ENCODE assay signal across 10 mouse cellular contexts in the genomic region with DNA sequence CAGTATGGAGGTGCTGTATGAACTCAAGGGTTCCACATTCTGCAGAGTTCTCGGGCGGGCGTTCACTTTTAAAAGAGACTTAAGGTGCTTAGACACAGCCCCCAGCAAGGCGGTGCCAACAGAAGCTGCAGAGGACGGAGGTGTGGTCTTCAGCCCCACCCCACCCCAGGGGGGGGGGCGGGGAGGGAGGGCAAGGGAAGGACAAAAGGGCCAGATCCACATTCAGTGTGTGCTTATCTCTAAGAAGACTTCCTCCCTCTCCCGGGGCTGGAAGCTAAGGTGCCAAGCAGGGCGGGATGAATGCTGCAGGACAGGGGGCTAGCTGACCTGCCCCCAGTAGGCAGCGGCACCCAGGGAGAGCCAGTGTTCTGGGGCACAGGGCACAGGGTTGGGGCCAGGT. TPM values are rescaled to one million over a fixed set of nuclear protein-coding genes. Genes with fewer than 3 reads are reported as not detected.
DNase-seq lines count a peak whose midpoint lies in the region; ATAC-seq and TF ChIP-seq lines count a peak whose summit lies in the region.
"Had no signal": no experiment of that assay in that cellular context is flagged by ENCODE, and none has a peak within 500 bp of the region (broad histone marks: within the 10 kb centered on the region; RNA-seq: fewer than 3 reads in every experiment).

No protein-coding gene starts in this region.

- no peak for DNase-seq in intestine, embryonic 14.5 days (ENCODE audit: low spot score)
- DNase-seq in limb, embryonic 10.5 days (ENCODE audit: low spot score) = no peak
- no peak for DNase-seq in layer of hippocampus, adult 18-20 months (ENCODE audit: low spot score in 2 of 2)
- DNase-seq in cerebellum, postnatal 25 days = no peak
- no peak for DNase-seq in cerebellum, postnatal 36 days

- H3K4me2 ChIP-seq in intestine, embryonic 14.5 days (ENCODE audit: low read length) = no peak overlapping the region
- H3K4me2 ChIP-seq in intestine, postnatal 0 days (replicated peaks; ENCODE audit: low read depth) = no peak overlapping the region
- no peak overlapping the region for H3K4me2 ChIP-seq in stomach, embryonic 14.5 days (replicated peaks; ENCODE audit: low read depth, low read length)
- H3K4me2 ChIP-seq: embryonic facial prominence, embryonic 15.5 days; neural tube, embryonic 12.5 days had no signal

- H3K4me3 ChIP-seq in intestine, embryonic 14.5 days (ENCODE audit: low read depth, low read length) = no peak overlapping the region
- no peak overlapping the region for H3K4me3 ChIP-seq in intestine, postnatal 0 days (ENCODE audit: low read depth, low read length)
- no peak overlapping the region for H3K4me3 ChIP-seq in limb, embryonic 10.5 days
- no peak overlapping the region for H3K4me3 ChIP-seq in stomach, embryonic 14.5 days (ENCODE audit: low read depth, low read length)
- H3K4me3 ChIP-seq: embryonic facial prominence, embryonic 15.5 days; neural tube, embryonic 12.5 days had no signal

- H3K36me3 ChIP-seq in intestine, embryonic 14.5 days (ENCODE audit: control insufficient read depth, insufficient read depth, low read length) = peaks cover 40% of the 10 kb centered on the region
- peaks cover 70% of the 10 kb centered on the region for H3K36me3 ChIP-seq in intestine, postnatal 0 days (ENCODE audit: control insufficient read depth, insufficient read depth)
- peaks cover 29% of the 10 kb centered on the region for H3K36me3 ChIP-seq in limb, embryonic 10.5 days
- peaks cover 24% of the 10 kb centered on the region; the same call in 1 of the 2 replicates for H3K36me3 ChIP-seq in stomach, embryonic 14.5 days (ENCODE audit: control insufficient read depth, insufficient read depth, low read length)

- WGBS in intestine, embryonic 14.5 days = 27% methylated on average over 8 of the region's 9 CpGs
- 35% methylated on average over 8 of the region's 9 CpGs for WGBS in intestine, postnatal 0 days
- 24% methylated on average over 9 of the region's 9 CpGs for WGBS in limb, embryonic 10.5 days
- 24% methylated on average over 8 of the region's 9 CpGs for WGBS in stomach, embryonic 14.5 days

- H3K9me3 ChIP-seq in intestine, embryonic 14.5 days (ENCODE audit: control insufficient read depth, low read length) = no peaks in the 10 kb centered on the region
- no peaks in the 10 kb centered on the region for H3K9me3 ChIP-seq in intestine, postnatal 0 days (ENCODE audit: control insufficient read depth)
- H3K9me3 ChIP-seq in limb, embryonic 10.5 days (replicated peaks) = no peaks in the 10 kb centered on the region
- H3K9me3 ChIP-seq in stomach, embryonic 14.5 days (ENCODE audit: control insufficient read depth, low read depth, low read length) = no peaks in the 10 kb centered on the region
- H3K9me3 ChIP-seq: embryonic facial prominence, embryonic 15.5 days; neural tube, embryonic 12.5 days had no signal

- H3K9ac ChIP-seq in intestine, embryonic 14.5 days (ENCODE audit: low read length) = no peak overlapping the region
- no peak overlapping the region for H3K9ac ChIP-seq in intestine, postnatal 0 days (ENCODE audit: low read depth, low read length)
- H3K9ac ChIP-seq in stomach, embryonic 14.5 days (replicated peaks; ENCODE audit: low read depth, low read length) = no peak overlapping the region
- H3K9ac ChIP-seq: embryonic facial prominence, embryonic 15.5 days; neural tube, embryonic 12.5 days had no signal

- H3K4me1 ChIP-seq in intestine, embryonic 14.5 days (replicated peaks; ENCODE audit: control insufficient read depth, insufficient read depth, low read length) = no peaks in the 10 kb centered on the region
- H3K4me1 ChIP-seq in intestine, postnatal 0 days (replicated peaks; ENCODE audit: control insufficient read depth, insufficient read depth, low read length) = no peaks in the 10 kb centered on the region
- peaks cover 13% of the 10 kb centered on the region; the same call in 1 of the 2 replicates for H3K4me1 ChIP-seq in limb, embryonic 10.5 days
- H3K4me1 ChIP-seq in stomach, embryonic 14.5 days (ENCODE audit: control insufficient read depth, insufficient read depth, low read length) = peaks cover 4% of the 10 kb centered on the region; the same call in 1 of the 2 replicates
- H3K4me1 ChIP-seq: embryonic facial prominence, embryonic 15.5 days; neural tube, embryonic 12.5 days had no signal

- no peaks in the 10 kb centered on the region for H3K27me3 ChIP-seq in intestine, embryonic 14.5 days (replicated peaks; ENCODE audit: control insufficient read depth, insufficient read depth, low read length)
- no peaks in the 10 kb centered on the region for H3K27me3 ChIP-seq in intestine, postnatal 0 days (replicated peaks; ENCODE audit: control insufficient read depth, insufficient read depth, low read length)
- no peaks in the 10 kb centered on the region for H3K27me3 ChIP-seq in limb, embryonic 10.5 days (ENCODE audit: low read depth, poor library complexity, severe bottlenecking)
- no peaks in the 10 kb centered on the region for H3K27me3 ChIP-seq in stomach, embryonic 14.5 days (ENCODE audit: control insufficient read depth, insufficient read depth, low read length)
- H3K27me3 ChIP-seq: embryonic facial prominence, embryonic 15.5 days; neural tube, embryonic 12.5 days had no signal

- no peak overlapping the region for H3K27ac ChIP-seq in intestine, embryonic 14.5 days (ENCODE audit: low read depth)
- no peak overlapping the region for H3K27ac ChIP-seq in intestine, postnatal 0 days (ENCODE audit: low read depth, low read length)
- H3K27ac ChIP-seq in limb, embryonic 10.5 days = peak overlapping the region; percentile 14; the same call in 1 of the 2 replicates
- H3K27ac ChIP-seq in stomach, embryonic 14.5 days (ENCODE audit: low read length) = no peak overlapping the region
- H3K27ac ChIP-seq: embryonic facial prominence, embryonic 15.5 days; neural tube, embryonic 12.5 days had no signal

- TF ChIP-seq CTCF in intestine, postnatal 0 days (IDR thresholded peaks at IDR 0.05; ENCODE audit: low read depth) = no peak

- ATAC-seq in intestine, embryonic 14.5 days (replicated peaks; ENCODE audit: low FRiP score, low TSS enrichment, low read depth) = 0 out of 2 replicates have a peak, but pooled peaks have one; percentile 48
- no peak for ATAC-seq in intestine, postnatal 0 days
- ATAC-seq in common myeloid progenitor, adult 5-6 weeks (replicated peaks; ENCODE audit: low read depth, poor library complexity, severe bottlenecking) = peak; percentile 64
- ATAC-seq in stomach, embryonic 14.5 days (ENCODE audit: insufficient number of reproducible peaks, insufficient read depth, low FRiP score, low read depth) = peak; percentile 77

RNA-seq across cellular contexts. Expression of gene Trappc10, which starts 28.5 kb away (rescaled TPM):
- 12.6 and 17.6 TPM in 2 replicates for polyA plus RNA-seq in intestine, embryonic 14.5 days (2014; fragmentation: Nextera tagmentation; extraction: Ambion mirVana)
- polyA plus RNA-seq in intestine, postnatal 0 days (2015; fragmentation: Nextera tagmentation; extraction: Ambion mirVana) = 28.1 and 32.1 TPM in 2 replicates
- total RNA-seq in common myeloid progenitor, adult 5-6 weeks (2017) = 27.8 and 29.0 TPM in 2 replicates
- 10.3 and 13.1 TPM in 2 replicates for polyA plus RNA-seq in limb, embryonic 10.5 days (2016; fragmentation: Nextera tagmentation; extraction: Ambion mirVana)
- 14.7 and 17.3 TPM in 2 replicates for polyA plus RNA-seq in stomach, embryonic 14.5 days (2014; fragmentation: Nextera tagmentation; extraction: Ambion mirVana)
- 10 to 100 TPM; 81.2 to 86.4 TPM for total RNA-seq in layer of hippocampus, adult 18-20 months (2021)
